Mouse (Mus musculus) liver, embryonic 16.5 days (tissue): ENCODE results near the gene Hdac6. TPM values are rescaled to one million over a fixed set of nuclear protein-coding genes. Genes with fewer than 3 reads are reported as not detected.
"Not testable (repeated sequence)": the region's sequence is repeated elsewhere in the genome, so short reads cannot be mapped to it uniquely, and the experiment has no call there.

Experiments
- ATAC-seq: fragments of 200-750 bp; cut with Nextera tagmentation; 2 replicates; pipeline ENCODE4 v1.8.0; 2017; ENCODE audit warnings: low read depth, mild to moderate bottlenecking, moderate number of reproducible peaks, moderate library complexity
- H3K27ac ChIP-seq: fragments of 300-500 bp; sonication (generic); 2 replicates; pipeline ENCODE4 v1.5.1; 2014; ENCODE audit warnings: mild to moderate bottlenecking, low read length
- H3K27me3 ChIP-seq: fragments of 300-500 bp; sonication (generic); 2 replicates; pipeline ENCODE4 v1.6.1; 2014; ENCODE audit warnings: low read depth, low read length, mixed read lengths; ENCODE audit not compliant: control insufficient read depth, insufficient read depth
- H3K36me3 ChIP-seq: fragments of 300-500 bp; sonication (generic); 2 replicates; pipeline ENCODE4 v1.6.1; 2014; ENCODE audit warnings: mild to moderate bottlenecking; ENCODE audit not compliant: control insufficient read depth, insufficient read depth
- H3K4me1 ChIP-seq: fragments of 300-500 bp; sonication (generic); 2 replicates; pipeline ENCODE4 v1.6.1; 2014; ENCODE audit warnings: low read depth, low read length, mixed read lengths; ENCODE audit not compliant: control insufficient read depth
- H3K4me2 ChIP-seq: fragments of 300-500 bp; sonication (generic); 2 replicates; pipeline ENCODE4 v1.6.1; 2014; ENCODE audit warnings: low read depth, low read length, mixed read lengths
- H3K4me3 ChIP-seq: fragments of 300-500 bp; sonication (generic); 2 replicates; pipeline ENCODE4 v1.5.1; 2014; ENCODE audit warnings: low read depth, mild to moderate bottlenecking, low read length
- H3K9ac ChIP-seq: fragments of 300-500 bp; sonication (generic); 2 replicates; pipeline ENCODE4 v1.6.1; 2014; ENCODE audit warnings: low read depth, low read length
- H3K9me3 ChIP-seq: fragments of 300-500 bp; sonication (generic); replicated peaks from 2 replicates; pipeline ENCODE4 v1.6.1; 2016; ENCODE audit warnings: low read length; ENCODE audit not compliant: control insufficient read depth
- WGBS: fragments of 180-500 bp; shearing (Covaris S2); extraction: QIAGEN DNeasy Blood & Tissue Kit; methylation state at CpG from one replicate; pipeline ENCODE4 v1.1.7; 2014; ENCODE audit not compliant: insufficient replicate concordance; 5-methylcytosine and 5-hydroxymethylcytosine counted together
- polyA plus RNA-seq: library from polyadenylated mRNA; unstranded; fragments of >200 nt; fragmentation: Nextera tagmentation; extraction: Ambion mirVana; gene quantifications from 2 replicates; pipeline ENCODE4 v1.2.1, GENCODE M21; 2015

Gene Hdac6
- polyA plus RNA-seq, 1 experiment from 2014 or later = 12.1 TPM

DNA sequence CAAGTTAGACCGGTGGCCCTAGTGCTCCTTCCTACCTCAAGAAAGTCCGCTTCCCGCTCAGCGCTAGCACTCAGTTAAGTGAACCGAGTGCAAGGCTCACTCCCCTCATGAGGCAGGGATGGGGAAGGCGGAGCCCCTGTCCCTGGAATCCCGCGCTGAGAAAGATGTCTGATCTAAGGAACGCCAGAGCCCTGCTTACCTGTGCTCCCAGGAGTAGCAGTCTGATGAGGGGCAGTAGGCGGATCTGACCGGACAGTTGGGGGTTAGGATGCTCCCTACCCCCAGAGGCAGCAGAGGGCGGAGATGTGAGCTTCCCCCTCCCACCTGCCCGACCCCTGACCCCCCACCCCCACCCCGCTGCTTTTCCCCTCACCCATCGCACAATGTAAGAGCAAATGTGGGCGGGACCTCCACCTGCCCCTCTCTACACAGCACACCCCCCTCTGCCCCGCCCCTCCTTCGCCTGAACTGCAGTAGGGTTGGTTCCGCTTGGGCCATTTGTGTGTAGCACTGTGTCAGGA is 19.4 kb downstream of the Hdac6 start, which contains the start of gene Eras:
Gene Eras, minus strand, starts transcription at position 338 of the 521 bp plus-strand sequence.
- WGBS = 29% methylated on average over 17 of the region's 19 CpGs
- Histone ChIP-seq H3K4me2 (no peak within 1 kb of the TSS), H3K27me3 (peaks cover 49% of the 10 kb centered on the region), H3K9me3 (no peaks in the 10 kb centered on the region), H3K36me3 (no peaks in the 10 kb centered on the region), H3K4me1 (no peaks in the 10 kb centered on the region), H3K9ac (no peak within 1 kb of the TSS), H3K27ac (no peak within 1 kb of the TSS), H3K4me3 (no peak within 1 kb of the TSS)
- no peak for ATAC-seq

DNA sequence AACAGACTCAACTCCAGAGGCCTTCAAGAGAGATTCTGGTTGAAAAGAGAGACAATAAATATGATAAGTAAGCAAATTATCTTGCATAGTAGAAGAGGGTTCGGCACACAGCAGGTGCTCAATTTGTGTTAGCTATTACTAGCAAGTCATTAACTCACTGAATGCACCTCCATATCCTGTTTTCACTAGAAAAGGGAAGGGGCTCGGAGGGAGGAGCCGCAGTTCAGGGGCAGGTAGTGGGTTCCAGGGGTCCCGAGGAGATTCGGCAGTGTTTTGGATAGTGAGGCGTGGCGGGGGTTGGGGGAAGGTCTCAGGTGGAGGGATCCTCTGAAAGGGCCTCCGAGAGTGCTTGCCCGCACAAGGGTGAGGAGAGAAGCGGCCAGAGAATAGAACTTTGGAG is 20.6 kb downstream of the Hdac6 start:
- Histone ChIP-seq H3K4me1 (no peaks in the 10 kb centered on the region; the same call in 1 of the 2 replicates), H3K4me2 (no peak overlapping the region), H3K27ac (no peak overlapping the region), H3K4me3 (no peak overlapping the region), H3K9me3 (no peaks in the 10 kb centered on the region), H3K9ac (no peak overlapping the region), H3K36me3 (no peaks in the 10 kb centered on the region), H3K27me3 (peaks cover 61% of the 10 kb centered on the region)
- WGBS = 18% methylated on average over 10 of the region's 10 CpGs
- ATAC-seq = no peak

DNA sequence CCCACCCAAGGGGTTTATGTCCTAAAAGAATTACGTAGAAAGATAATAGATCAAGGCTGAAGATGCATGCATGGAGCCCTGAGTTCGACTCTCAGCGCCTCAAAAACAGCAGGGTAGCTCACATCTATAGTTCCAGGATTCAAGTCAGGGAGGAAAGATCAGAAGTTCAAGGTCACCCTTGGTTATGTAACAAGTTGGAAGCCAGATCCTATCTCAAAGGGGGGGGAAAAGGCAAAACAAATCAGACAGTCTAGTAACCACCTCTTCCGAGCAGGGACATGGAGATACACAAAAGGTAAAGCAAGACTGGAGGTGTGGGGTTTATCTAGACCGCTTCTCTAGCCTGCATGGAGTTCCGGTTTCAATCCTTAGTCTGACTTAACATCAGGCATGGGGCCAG is 21.4 kb downstream of the Hdac6 start:
- Histone ChIP-seq H3K4me2 (no peak overlapping the region), H3K4me1 (no peaks in the 10 kb centered on the region; the same call in 1 of the 2 replicates), H3K9me3 (no peaks in the 10 kb centered on the region), H3K27me3 (peaks cover 70% of the 10 kb centered on the region), H3K4me3 (no peak overlapping the region), H3K36me3 (no peaks in the 10 kb centered on the region), H3K9ac (no peak overlapping the region), H3K27ac (no peak overlapping the region)
- WGBS = 55% methylated on average over 6 of the region's 6 CpGs
- no peak for ATAC-seq

DNA sequence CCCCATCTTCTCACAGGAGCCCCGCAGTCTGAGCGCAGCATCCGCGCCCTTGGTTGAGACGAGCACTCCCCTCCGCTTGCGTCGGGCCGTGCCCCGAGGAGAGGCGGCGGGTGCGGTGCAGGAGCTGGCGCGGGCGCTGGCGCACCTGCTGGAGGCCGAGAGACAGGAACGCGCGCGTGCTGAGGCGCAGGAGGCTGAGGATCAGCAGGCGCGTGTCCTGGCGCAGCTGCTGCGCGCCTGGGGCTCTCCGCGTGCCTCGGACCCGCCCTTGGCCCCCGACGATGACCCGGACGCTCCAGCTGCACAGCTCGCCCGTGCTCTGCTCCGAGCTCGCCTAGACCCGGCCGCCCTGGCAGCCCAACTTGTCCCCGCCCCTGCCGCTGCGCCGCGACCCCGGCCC is 25.7 kb downstream of the Hdac6 start:
- Histone ChIP-seq H3K4me3 (no peak overlapping the region), H3K27me3 (peaks cover 76% of the 10 kb centered on the region), H3K9me3 (no peaks in the 10 kb centered on the region), H3K27ac (no peak overlapping the region), H3K4me1 (no peaks in the 10 kb centered on the region; the same call in 1 of the 2 replicates), H3K36me3 (no peaks in the 10 kb centered on the region), H3K4me2 (peak overlapping the region; percentile 9; the same call in 1 of the 2 replicates), H3K9ac (no peak overlapping the region)
- no peak for ATAC-seq
- 17% methylated on average over 47 of the region's 48 CpGs for WGBS

DNA sequence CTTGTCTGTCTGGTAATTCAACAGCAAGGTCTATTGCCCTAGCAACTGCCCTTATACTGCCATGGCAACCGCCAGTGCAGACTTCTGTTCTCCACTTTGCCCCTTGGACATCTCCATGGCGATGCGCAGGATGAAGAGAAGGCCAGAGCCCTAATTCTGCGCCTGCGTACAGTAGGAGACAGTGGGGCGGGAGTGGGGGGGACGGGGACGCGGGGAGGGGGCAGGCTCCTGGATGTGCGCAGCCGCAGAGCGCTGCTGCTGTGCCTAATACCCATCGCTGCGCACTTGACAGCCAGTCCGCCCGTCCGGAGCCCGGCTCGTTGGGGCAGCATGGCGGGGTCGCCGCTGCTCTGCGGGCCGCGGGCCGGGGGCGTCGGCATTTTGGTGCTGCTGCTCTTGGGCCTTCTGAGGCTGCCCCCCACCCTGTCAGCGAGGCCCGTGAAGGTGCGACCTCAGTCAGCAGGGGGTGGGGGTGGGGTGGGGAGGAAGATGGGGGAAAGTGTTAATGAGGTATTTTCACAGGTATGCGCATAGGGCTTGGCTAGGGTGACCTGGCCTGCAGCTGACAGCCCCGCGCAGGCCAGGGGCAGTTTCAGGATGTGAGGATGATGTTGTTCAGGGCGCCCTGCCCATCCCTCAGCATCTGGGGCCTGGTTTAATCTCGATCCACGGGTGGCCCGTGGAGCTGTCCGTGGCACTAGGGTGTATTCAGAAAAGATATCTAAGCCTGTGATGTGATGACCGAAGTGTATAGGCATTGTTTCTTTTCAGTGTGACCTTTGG is 27.9 kb downstream of the Hdac6 start, which contains the start of gene Pcsk1n:
Gene Pcsk1n, plus strand, starts transcription at position 222 of the 783 bp plus-strand sequence.
- Histone ChIP-seq H3K4me3 (no peak within 1 kb of the TSS), H3K27me3 (peaks cover 61% of the 10 kb centered on the region), H3K27ac (no peak within 1 kb of the TSS), H3K9me3 (no peaks in the 10 kb centered on the region), H3K9ac (no peak within 1 kb of the TSS), H3K4me2 (no peak within 1 kb of the TSS), H3K36me3 (no peaks in the 10 kb centered on the region), H3K4me1 (no peaks in the 10 kb centered on the region; the same call in 1 of the 2 replicates)
- WGBS = 17% methylated on average over 38 of the region's 40 CpGs
- no peak for ATAC-seq

DNA sequence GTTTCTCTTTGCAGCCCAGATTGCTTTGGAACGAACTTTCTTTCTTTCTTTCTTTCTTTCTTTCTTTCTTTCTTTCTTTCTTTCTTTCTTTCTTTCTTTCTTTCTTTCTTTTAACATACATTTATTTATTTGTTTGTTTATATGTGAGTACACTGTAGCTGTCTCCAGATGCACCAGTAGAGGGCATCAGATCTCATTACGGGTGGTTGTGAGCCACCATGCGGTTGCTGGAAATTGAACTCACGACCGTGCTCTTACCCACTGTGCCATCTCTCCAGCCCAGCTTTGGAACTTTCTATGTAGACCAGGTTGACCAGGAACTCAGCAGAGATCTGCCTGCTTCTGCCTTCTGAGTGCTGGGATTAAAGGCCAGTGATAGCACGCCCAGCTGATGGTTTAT is 29.7 kb downstream of the Hdac6 start:
- H3K9me3 ChIP-seq, H3K36me3 ChIP-seq, H3K4me2 ChIP-seq, H3K4me3 ChIP-seq, H3K27ac ChIP-seq, H3K4me1 ChIP-seq, ATAC-seq, H3K9ac ChIP-seq: not testable (repeated sequence)
- H3K27me3 ChIP-seq = peaks cover 42% of the 10 kb centered on the region
- 52% methylated on average over 6 of the region's 6 CpGs for WGBS

DNA sequence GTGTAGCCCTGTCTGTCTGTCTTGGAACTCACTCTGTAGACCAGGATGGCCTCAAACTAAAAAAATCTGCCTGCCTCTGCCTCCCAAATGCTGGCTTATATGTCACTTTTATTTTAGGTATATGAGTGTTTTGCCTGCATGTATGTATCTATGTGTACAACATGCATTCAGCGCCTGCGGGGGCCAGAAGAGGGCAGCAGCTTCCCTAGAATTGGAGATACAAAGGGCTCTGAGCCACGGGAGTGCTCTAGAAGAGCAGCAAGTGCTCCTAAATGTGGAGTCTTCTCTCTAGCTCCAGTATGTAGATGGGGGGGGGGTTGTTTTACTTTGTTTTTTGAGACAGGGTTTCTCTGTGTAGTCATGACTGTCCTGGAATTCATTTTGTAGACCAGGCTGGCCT is 32.0 kb downstream of the Hdac6 start:
- not testable (repeated sequence) for H3K27ac ChIP-seq, ATAC-seq, H3K36me3 ChIP-seq, H3K4me3 ChIP-seq, H3K4me1 ChIP-seq, H3K4me2 ChIP-seq, H3K9ac ChIP-seq, H3K9me3 ChIP-seq
- H3K27me3 ChIP-seq = peaks cover 19% of the 10 kb centered on the region
- 18% methylated on average over 3 of the region's 3 CpGs for WGBS

DNA sequence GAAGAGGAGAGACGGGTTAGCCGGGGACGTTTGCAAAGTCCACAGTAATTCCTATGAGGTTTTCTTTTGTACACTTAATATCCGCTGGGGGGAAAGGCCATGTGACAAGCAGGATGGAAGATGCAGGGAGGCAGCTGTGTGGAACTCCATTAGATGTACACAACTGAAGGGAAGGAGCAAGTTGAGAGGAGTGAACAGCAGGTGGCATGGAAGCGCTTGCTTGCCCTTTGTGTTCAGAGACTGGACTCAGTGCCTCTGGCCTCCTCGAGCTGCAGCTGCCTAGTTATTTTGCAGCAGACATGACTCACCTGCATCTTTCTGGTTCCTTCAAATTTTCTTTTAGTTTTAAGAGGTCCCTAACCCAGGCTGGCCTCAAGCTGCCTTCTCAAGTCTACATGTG is 37.2 kb downstream of the Hdac6 start:
- no peak overlapping the region for H3K4me2 ChIP-seq
- no peaks in the 10 kb centered on the region for H3K36me3 ChIP-seq
- no peaks in the 10 kb centered on the region for H3K27me3 ChIP-seq
- ATAC-seq = no peak
- H3K27ac ChIP-seq = no peak overlapping the region
- H3K9ac ChIP-seq = no peak overlapping the region
- no peaks in the 10 kb centered on the region for H3K9me3 ChIP-seq
- H3K4me3 ChIP-seq = no peak overlapping the region
- no peaks in the 10 kb centered on the region for H3K4me1 ChIP-seq
- 49% methylated on average over 6 of the region's 6 CpGs for WGBS

DNA sequence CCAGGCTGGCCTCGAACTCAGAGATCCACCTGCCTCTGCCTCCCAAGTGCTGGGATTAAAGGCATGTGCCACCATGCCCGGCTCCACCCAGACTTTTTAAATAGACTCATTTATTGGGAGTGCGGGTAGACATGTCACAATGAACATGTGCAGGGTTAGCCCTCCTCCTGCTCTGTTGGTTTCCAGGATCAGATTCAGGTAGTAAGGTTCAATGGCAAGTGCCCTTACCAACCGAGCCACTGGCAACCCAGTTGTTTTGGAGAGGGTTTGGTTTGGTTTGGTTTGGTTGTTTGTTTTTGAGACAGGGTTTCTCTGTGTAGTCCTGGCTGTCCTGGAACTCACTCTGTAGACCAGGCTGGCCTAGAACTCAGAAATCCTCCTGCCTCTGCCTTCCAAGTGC is 38.4 kb downstream of the Hdac6 start, which contains the start of gene Gm10490:
Gene Gm10490, plus strand, starts transcription at position 301 of the 400 bp plus-strand sequence.
- WGBS = 71% methylated on average over 4 of the region's 4 CpGs
- not testable (repeated sequence) for ATAC-seq, H3K27me3 ChIP-seq, H3K4me1 ChIP-seq, H3K4me2 ChIP-seq, H3K36me3 ChIP-seq, H3K27ac ChIP-seq, H3K4me3 ChIP-seq, H3K9ac ChIP-seq, H3K9me3 ChIP-seq
